Mouse (Mus musculus): ENCODE data around the gene Zfp423. TPM values are rescaled to one million over a fixed set of nuclear protein-coding genes. Genes with fewer than 3 reads are reported as not detected.

Zfp423 gene
- polyA plus RNA-seq, 1 experiment from 2014 or later = 10.9 TPM

DNA sequence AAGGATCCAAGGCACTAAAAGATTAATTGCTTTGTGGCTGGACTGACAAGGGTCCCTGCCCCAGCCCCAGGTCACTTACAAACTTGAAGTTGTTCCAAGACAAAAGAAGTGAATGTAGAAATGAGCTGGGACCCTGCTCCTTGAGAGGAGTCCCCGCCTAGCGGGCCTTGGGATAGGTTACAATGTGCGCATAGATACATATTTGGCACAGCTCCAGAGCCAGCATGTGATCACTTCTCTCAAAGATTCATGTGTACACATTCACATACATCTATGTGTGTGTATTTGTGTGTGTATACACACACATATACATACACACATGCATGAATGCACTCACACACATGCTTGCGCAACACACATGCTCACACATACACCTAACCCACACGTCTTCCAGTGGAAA is 241.9 kb downstream of the Zfp423 start:
- Histone ChIP-seq H3K36me3 (no peaks in the 10 kb centered on the region), H3K9me3 (replicated peaks) (no peaks in the 10 kb centered on the region), H3K27ac (peak overlapping the region; percentile 80; the same call in 1 of the 2 replicates), H3K27me3 (no peaks in the 10 kb centered on the region), H3K9ac (no peak overlapping the region), H3K4me2 (no peak overlapping the region), H3K4me1 (peaks cover 21% of the 10 kb centered on the region), H3K4me3 (replicated peaks) (no peak overlapping the region)
- ATAC-seq (replicated peaks; ENCODE audit: low FRiP score) = no peak
- 82% methylated on average over 5 of the region's 5 CpGs for WGBS

DNA sequence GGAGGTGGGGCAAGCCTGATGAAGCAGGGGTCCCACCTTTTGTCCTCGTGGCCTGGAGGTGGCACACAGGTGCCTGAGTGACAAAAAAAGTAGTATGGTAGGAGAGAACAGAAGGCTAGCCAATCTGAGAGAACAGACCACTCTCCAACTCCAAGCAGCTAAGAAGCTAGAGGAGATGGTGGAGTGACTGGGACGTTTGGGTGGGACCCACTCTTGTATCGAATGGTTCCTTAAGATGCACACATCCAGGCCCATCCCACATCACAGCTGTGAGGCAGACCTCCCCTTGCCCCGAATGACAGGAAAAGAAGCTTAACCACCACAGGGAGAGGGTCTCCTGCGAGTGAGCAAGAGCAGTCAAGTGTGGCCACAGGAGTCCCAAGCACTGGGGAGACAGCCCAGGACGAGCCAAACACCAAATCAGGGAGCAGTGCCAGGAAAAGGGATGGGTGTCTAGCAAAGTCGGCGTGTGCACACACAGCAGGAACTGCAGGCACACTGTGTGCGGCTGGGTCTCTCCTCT is 242.6 kb downstream of the Zfp423 start:
- ATAC-seq (replicated peaks; ENCODE audit: low FRiP score) = peak; percentile 63
- Histone ChIP-seq H3K4me1 (peaks cover 21% of the 10 kb centered on the region), H3K4me3 (replicated peaks) (peak overlapping the region; percentile 29), H3K27ac (peak overlapping the region; percentile 80), H3K36me3 (no peaks in the 10 kb centered on the region), H3K9ac (peak overlapping the region; percentile 19; the same call in 1 of the 2 replicates), H3K27me3 (no peaks in the 10 kb centered on the region), H3K4me2 (peak overlapping the region; percentile 58), H3K9me3 (replicated peaks) (no peaks in the 10 kb centered on the region)
- WGBS = 19% methylated on average over 9 of the region's 9 CpGs

GRCm38 (mm10) chr8:87715731-87716682 is 243.4 kb downstream of the Zfp423 start:
- peak overlapping the region; percentile 80 for H3K27ac ChIP-seq
- peak overlapping the region; percentile 19; the same call in 1 of the 2 replicates for H3K9ac ChIP-seq
- no peaks in the 10 kb centered on the region for H3K36me3 ChIP-seq
- H3K4me1 ChIP-seq = peaks cover 21% of the 10 kb centered on the region
- H3K4me3 ChIP-seq (replicated peaks) = peak overlapping the region; percentile 29
- peak; percentile 69 for ATAC-seq (replicated peaks; ENCODE audit: low FRiP score)
- H3K9me3 ChIP-seq (replicated peaks) = no peaks in the 10 kb centered on the region
- H3K27me3 ChIP-seq = no peaks in the 10 kb centered on the region
- WGBS = 9% methylated on average over 24 of the region's 24 CpGs
- peak overlapping the region; percentile 58 for H3K4me2 ChIP-seq

GRCm38 (mm10) chr8:87713946-87714345 is 245.4 kb downstream of the Zfp423 start:
- H3K9ac ChIP-seq = no peak overlapping the region
- no peak overlapping the region for H3K4me3 ChIP-seq (replicated peaks)
- no peaks in the 10 kb centered on the region for H3K9me3 ChIP-seq (replicated peaks)
- WGBS = 54% methylated on average over 3 of the region's 3 CpGs
- H3K36me3 ChIP-seq = no peaks in the 10 kb centered on the region
- no peak for ATAC-seq (replicated peaks; ENCODE audit: low FRiP score)
- H3K4me1 ChIP-seq = peaks cover 21% of the 10 kb centered on the region
- no peak overlapping the region for H3K4me2 ChIP-seq
- H3K27ac ChIP-seq = no peak overlapping the region
- H3K27me3 ChIP-seq = no peaks in the 10 kb centered on the region

GRCm38 (mm10) chr8:87711955-87712354 is 247.4 kb downstream of the Zfp423 start:
- Histone ChIP-seq H3K27ac (no peak overlapping the region), H3K36me3 (no peaks in the 10 kb centered on the region), H3K4me2 (no peak overlapping the region), H3K9me3 (replicated peaks) (no peaks in the 10 kb centered on the region), H3K9ac (no peak overlapping the region), H3K4me3 (replicated peaks) (no peak overlapping the region), H3K27me3 (no peaks in the 10 kb centered on the region), H3K4me1 (peaks cover 35% of the 10 kb centered on the region)
- WGBS = 74% methylated on average over 6 of the region's 6 CpGs
- ATAC-seq (replicated peaks; ENCODE audit: low FRiP score) = no peak

- H3K36me3 ChIP-seq = no peaks in the 10 kb centered on the region
- no peaks in the 10 kb centered on the region for H3K27me3 ChIP-seq
- H3K4me2 ChIP-seq = peak overlapping the region; percentile 49
- H3K9me3 ChIP-seq (replicated peaks) = no peaks in the 10 kb centered on the region
- 5% methylated on average over 10 of the region's 11 CpGs for WGBS
- no peak overlapping the region for H3K9ac ChIP-seq
- H3K27ac ChIP-seq = peak overlapping the region; percentile 45
- peaks cover 29% of the 10 kb centered on the region for H3K4me1 ChIP-seq
- H3K4me3 ChIP-seq (replicated peaks) = peak overlapping the region; percentile 10; the same call in 1 of the 2 replicates
- ATAC-seq (replicated peaks; ENCODE audit: low FRiP score) = 0 out of 2 replicates have a peak, but pooled peaks have one; percentile 50
Observed at GRCm38 (mm10) chr8:87708127-87708637, 251.2 kb downstream of the Zfp423 start.

DNA sequence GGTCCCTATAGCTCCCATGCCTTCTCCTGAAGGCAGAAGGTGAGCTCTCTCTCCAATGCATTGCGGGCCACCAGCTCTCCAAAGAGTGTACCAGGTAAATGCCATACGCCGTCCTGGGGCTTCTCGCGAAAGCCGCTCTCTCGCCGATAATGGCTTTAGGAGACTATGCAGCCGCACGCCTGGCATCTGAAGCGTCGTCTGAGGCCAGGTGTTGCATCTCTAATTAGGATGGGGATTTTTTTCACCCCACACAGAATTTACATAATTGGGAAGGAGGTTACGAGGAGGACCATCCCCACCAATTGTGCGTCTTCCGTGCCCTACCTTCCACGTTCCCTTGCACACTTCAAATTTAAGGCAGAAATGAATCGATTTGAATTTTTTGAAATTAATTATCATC is 252.2 kb downstream of the Zfp423 start:
- no peak for ATAC-seq (replicated peaks; ENCODE audit: low FRiP score)
- Histone ChIP-seq H3K4me3 (replicated peaks) (no peak overlapping the region), H3K9ac (no peak overlapping the region), H3K4me2 (no peak overlapping the region), H3K4me1 (peaks cover 39% of the 10 kb centered on the region), H3K27me3 (no peaks in the 10 kb centered on the region), H3K36me3 (no peaks in the 10 kb centered on the region), H3K9me3 (replicated peaks) (no peaks in the 10 kb centered on the region), H3K27ac (no peak overlapping the region)
- WGBS = 84% methylated on average over 17 of the region's 17 CpGs

GRCm38 (mm10) chr8:87704756-87705155 is 254.6 kb downstream of the Zfp423 start:
- Histone ChIP-seq H3K4me2 (no peak overlapping the region), H3K9ac (no peak overlapping the region), H3K27me3 (no peaks in the 10 kb centered on the region), H3K9me3 (replicated peaks) (no peaks in the 10 kb centered on the region), H3K36me3 (no peaks in the 10 kb centered on the region), H3K4me1 (peaks cover 46% of the 10 kb centered on the region), H3K4me3 (replicated peaks) (no peak overlapping the region), H3K27ac (no peak overlapping the region)
- no peak for ATAC-seq (replicated peaks; ENCODE audit: low FRiP score)
- WGBS = 95% methylated on average over 3 of the region's 3 CpGs

- Histone ChIP-seq H3K36me3 (no peaks in the 10 kb centered on the region), H3K9me3 (replicated peaks) (no peaks in the 10 kb centered on the region), H3K4me3 (replicated peaks) (no peak overlapping the region), H3K9ac (no peak overlapping the region), H3K4me2 (no peak overlapping the region), H3K4me1 (peaks cover 34% of the 10 kb centered on the region), H3K27ac (no peak overlapping the region), H3K27me3 (no peaks in the 10 kb centered on the region)
- ATAC-seq (replicated peaks; ENCODE audit: low FRiP score) = 0 out of 2 replicates have a peak, but pooled peaks have one; percentile 30
- 41% methylated on average over 10 of the region's 10 CpGs for WGBS
Observed at GRCm38 (mm10) chr8:87702790-87703311, 256.5 kb downstream of the Zfp423 start.

DNA sequence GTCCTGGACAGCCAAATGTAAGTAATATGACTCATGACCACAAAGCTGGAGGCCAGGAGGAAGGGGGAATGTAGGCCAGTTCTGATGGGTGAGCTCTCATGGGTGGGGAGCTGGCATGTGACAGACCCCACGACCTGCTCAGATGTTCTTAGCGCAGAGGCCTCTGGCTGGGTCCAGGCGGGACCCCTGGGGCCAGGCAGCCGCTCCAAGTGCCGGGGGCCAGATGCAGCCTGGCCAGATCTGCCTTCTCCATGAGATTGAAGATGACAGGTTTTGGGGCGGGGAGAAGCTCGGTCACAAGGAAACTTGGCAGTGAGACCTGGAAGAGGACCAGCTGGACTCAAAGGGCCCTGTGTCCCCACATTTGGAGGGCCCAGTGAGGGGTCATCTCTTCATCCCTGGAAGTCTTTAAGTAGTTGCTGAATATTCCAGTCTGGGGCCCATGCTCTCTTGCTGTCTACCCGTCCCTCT is 257.3 kb downstream of the Zfp423 start:
- ATAC-seq (replicated peaks; ENCODE audit: low FRiP score) = 0 out of 2 replicates have a peak, but pooled peaks have one; percentile 23
- Histone ChIP-seq H3K9ac (no peak overlapping the region), H3K9me3 (replicated peaks) (no peaks in the 10 kb centered on the region), H3K4me1 (peaks cover 27% of the 10 kb centered on the region), H3K27ac (no peak overlapping the region), H3K27me3 (no peaks in the 10 kb centered on the region), H3K4me2 (no peak overlapping the region), H3K36me3 (no peaks in the 10 kb centered on the region), H3K4me3 (replicated peaks) (no peak overlapping the region)
- WGBS = 56% methylated on average over 8 of the region's 8 CpGs

- Histone ChIP-seq H3K4me1 (peaks cover 26% of the 10 kb centered on the region), H3K4me3 (replicated peaks) (no peak overlapping the region), H3K27me3 (no peaks in the 10 kb centered on the region), H3K4me2 (no peak overlapping the region), H3K9ac (no peak overlapping the region), H3K36me3 (no peaks in the 10 kb centered on the region), H3K27ac (no peak overlapping the region), H3K9me3 (replicated peaks) (no peaks in the 10 kb centered on the region)
- WGBS = 83% methylated on average over 4 of the region's 4 CpGs
- ATAC-seq (replicated peaks; ENCODE audit: low FRiP score) = no peak
Observed at GRCm38 (mm10) chr8:87701583-87701982, 257.8 kb downstream of the Zfp423 start.

GRCm38 (mm10) chr8:87700321-87700720 is 259.1 kb downstream of the Zfp423 start:
- Histone ChIP-seq H3K27ac (no peak overlapping the region), H3K9me3 (replicated peaks) (no peaks in the 10 kb centered on the region), H3K36me3 (no peaks in the 10 kb centered on the region), H3K4me1 (peaks cover 26% of the 10 kb centered on the region), H3K9ac (no peak overlapping the region), H3K27me3 (no peaks in the 10 kb centered on the region), H3K4me2 (no peak overlapping the region), H3K4me3 (replicated peaks) (no peak overlapping the region)
- WGBS = 55% methylated on average over 12 of the region's 12 CpGs
- no peak for ATAC-seq (replicated peaks; ENCODE audit: low FRiP score)

Data from kidney, embryonic 15.5 days (tissue).